Mouse (Mus musculus): ENCODE results near the gene Fate1. TPM values are rescaled to one million over a fixed set of nuclear protein-coding genes. Genes with fewer than 3 reads are reported as not detected.
"Not testable (repeated sequence)": the region's sequence is repeated elsewhere in the genome, so short reads cannot be mapped to it uniquely, and the experiment has no call there.

Gene Fate1
- total and polyA plus RNA-seq, 3 experiments = not detected

DNA sequence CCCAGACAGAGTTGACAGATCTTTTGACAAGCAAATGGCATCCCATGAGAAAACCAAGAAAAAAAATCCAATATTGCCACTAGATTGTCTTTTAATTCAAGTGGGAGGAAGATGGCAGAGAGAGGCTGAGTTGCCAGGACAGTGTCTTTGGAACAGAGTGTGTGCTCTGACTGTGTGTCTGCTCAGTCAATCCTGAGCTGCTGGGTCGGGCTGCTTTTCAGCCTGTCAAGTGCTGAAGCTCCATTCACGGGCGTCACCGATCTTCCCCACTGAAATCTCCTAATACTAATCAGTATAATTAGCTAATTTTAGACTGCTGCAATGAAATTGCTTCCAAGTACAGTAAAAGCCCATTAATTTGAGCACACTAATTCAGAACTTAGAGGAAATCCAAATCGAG is 1.5 kb upstream of the Fate1 start:
- Histone ChIP-seq H3K27me3 (ENCODE audit: control insufficient read depth in 1 of 2, insufficient read depth in 2 of 2, low read length in 2 of 2) (no peaks in the 10 kb centered on the region), H3K9ac (ENCODE audit: control insufficient read depth, low read depth, low read length, poor library complexity, severe bottlenecking) (no peak overlapping the region), H3K27ac (ENCODE audit: control insufficient read depth, low read depth, low read length) (no peak overlapping the region), H3K4me3 (ENCODE audit: control insufficient read depth in 1 of 2, insufficient read depth in 1 of 2, low read depth in 2 of 2, low read length in 2 of 2) (no peak overlapping the region), H3K36me3 (ENCODE audit: control insufficient read depth in 1 of 2, insufficient read depth in 2 of 2, low read length in 2 of 2) (no peaks in the 10 kb centered on the region), H3K9me3 (replicated peaks; ENCODE audit: insufficient read depth, low read length) (no peaks in the 10 kb centered on the region), H3K79me2 (ENCODE audit: control insufficient read depth, insufficient read depth, low read length, poor library complexity) (no peaks in the 10 kb centered on the region), H3K4me1 (ENCODE audit: control insufficient read depth in 1 of 2, insufficient read depth in 2 of 2, low read length in 2 of 2) (no peaks in the 10 kb centered on the region)
- no peak for DNase-seq (ENCODE audit: low read depth, low spot score)
- TF ChIP-seq MYC (IDR thresholded peaks at IDR 0.05; ENCODE audit: low read depth, low read length) (no peak), NRF1 (IDR thresholded peaks at IDR 0.05; ENCODE audit: insufficient read depth, low read depth, low read length, poor library complexity, severe bottlenecking) (no peak), GABPA (IDR thresholded peaks at IDR 0.05; ENCODE audit: low read depth, low read length) (no peak), POLR2AphosphoS2 (IDR thresholded peaks at IDR 0.05; ENCODE audit: low read length) (no peak), CTCF (IDR thresholded peaks at IDR 0.05 in 2 of 3, conservative IDR thresholded peaks at IDR 0.05 in 1 of 3; ENCODE audit: control insufficient read depth in 1 of 3, insufficient read depth in 1 of 3, low read depth in 2 of 3, low read length in 3 of 3, poor library complexity in 1 of 3, severe bottlenecking in 1 of 3) (no peak), EP300 (IDR thresholded peaks at IDR 0.05; ENCODE audit: low read depth in 1 of 2, low read length in 2 of 2) (no peak), ZKSCAN1 (IDR thresholded peaks at IDR 0.05; ENCODE audit: low read depth, low read length) (no peak), USF1 (IDR thresholded peaks at IDR 0.05; ENCODE audit: low read depth, low read length) (no peak), ZC3H11A (IDR thresholded peaks at IDR 0.05; ENCODE audit: low read depth, low read length) (no peak), SIN3A (IDR thresholded peaks at IDR 0.05; ENCODE audit: low read length) (no peak), BHLHE40 (IDR thresholded peaks at IDR 0.05; ENCODE audit: borderline replicate concordance, low read depth, low read length) (no peak), SMC3 (IDR thresholded peaks at IDR 0.05; ENCODE audit: low read depth, low read length) (no peak), KAT2A (conservative IDR thresholded peaks at IDR 0.05; ENCODE audit: low read depth, low read length) (no peak), E2F4 (IDR thresholded peaks at IDR 0.05; ENCODE audit: borderline replicate concordance, low read depth, low read length) (no peak), MAZ (IDR thresholded peaks at IDR 0.05; ENCODE audit: low read depth, low read length) (no peak), POLR2AphosphoS5 (IDR thresholded peaks at IDR 0.05; ENCODE audit: borderline replicate concordance, low read depth, low read length) (no peak), MXI1 (IDR thresholded peaks at IDR 0.05; ENCODE audit: low read depth, low read length) (no peak)

DNA sequence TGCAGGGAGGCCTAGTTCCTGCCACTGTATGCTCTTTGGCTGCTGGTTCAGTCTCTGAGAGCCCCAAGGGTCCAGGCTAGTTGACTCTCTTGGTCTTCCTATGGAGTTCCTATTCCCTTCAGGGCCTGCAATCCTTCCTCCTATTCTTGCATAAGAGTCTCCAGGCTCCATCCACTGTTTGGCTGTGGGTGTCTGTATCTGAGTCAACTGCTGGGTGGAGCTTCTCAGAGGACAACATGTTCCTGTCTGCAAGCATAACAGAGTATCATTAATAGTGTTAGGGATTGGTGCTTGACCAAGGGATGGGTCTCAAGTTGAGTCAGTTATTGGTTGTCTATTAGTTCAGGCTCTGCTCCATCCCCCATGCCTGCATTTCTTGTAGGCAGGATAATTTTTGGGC is 4.9 kb downstream of the Fate1 start:
- not testable (repeated sequence) for H3K4me3 ChIP-seq (ENCODE audit: control insufficient read depth in 1 of 2, insufficient read depth in 1 of 2, low read depth in 2 of 2, low read length in 2 of 2); H3K36me3 ChIP-seq (ENCODE audit: control insufficient read depth in 1 of 2, insufficient read depth in 2 of 2, low read length in 2 of 2); H3K27me3 ChIP-seq (ENCODE audit: control insufficient read depth in 1 of 2, insufficient read depth in 2 of 2, low read length in 2 of 2); H3K9me3 ChIP-seq (replicated peaks; ENCODE audit: insufficient read depth, low read length); H3K79me2 ChIP-seq (ENCODE audit: control insufficient read depth, insufficient read depth, low read length, poor library complexity); H3K9ac ChIP-seq (ENCODE audit: control insufficient read depth, low read depth, low read length, poor library complexity, severe bottlenecking); DNase-seq (ENCODE audit: low read depth, low spot score); H3K27ac ChIP-seq (ENCODE audit: control insufficient read depth, low read depth, low read length); H3K4me1 ChIP-seq (ENCODE audit: control insufficient read depth in 1 of 2, insufficient read depth in 2 of 2, low read length in 2 of 2)
